Mouse (Mus musculus) ovary, postnatal 36 days (tissue): ENCODE results near the gene Gm27021.

ENCODE experiments used
- DNase-seq: peaks from one replicate; pipeline ENCODE4 v3.0.0; 2022; ENCODE audit warnings: low spot score, mixed read lengths

Gene Gm27021

DNA sequence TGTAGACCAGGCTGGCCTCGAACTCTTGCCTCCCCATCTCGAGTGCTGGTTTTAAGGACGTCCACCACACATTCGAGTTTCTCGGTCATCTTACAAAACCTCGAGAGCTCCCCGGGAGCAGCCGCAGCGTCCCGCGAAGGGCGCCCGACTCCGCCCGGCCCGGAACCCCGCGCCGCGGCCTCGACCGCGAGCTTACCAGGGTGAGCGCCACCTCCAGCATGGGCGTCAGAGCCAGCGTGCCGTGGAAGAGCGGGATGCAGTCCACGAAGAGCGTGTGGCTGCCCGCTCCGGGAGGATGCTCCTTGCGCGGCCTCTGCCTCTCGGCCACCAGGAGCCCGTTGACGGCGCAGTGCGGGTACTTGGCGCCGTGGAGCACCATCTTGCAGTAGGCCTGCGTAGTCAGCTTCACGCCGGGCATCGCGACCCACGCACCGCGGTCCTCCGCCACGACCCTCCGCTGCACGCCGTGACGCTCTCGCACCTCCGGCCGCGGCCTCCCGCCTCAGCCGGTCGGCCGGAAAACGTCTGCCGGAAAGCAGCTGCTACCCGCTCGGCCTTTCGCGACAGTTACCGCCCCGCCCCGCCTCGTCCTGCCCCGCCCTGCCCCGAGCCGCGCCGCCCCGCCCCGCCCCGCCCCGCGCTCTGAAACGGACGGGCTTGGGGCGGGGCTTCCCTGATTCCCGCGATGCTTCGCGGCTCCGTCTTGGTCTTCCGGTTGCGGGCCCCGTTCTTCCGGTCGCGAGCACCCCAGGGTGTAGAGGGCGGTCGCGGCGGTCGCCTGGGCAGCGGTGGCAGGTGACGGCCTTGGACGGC lies at the start of gene Gm27021, which contains the start of gene Cox4i1:
TSS of gene Gm27021 (minus strand) at position 519 of the 813 bp plus-strand sequence.
TSS of gene Cox4i1 (plus strand) at position 662 of the 813 bp plus-strand sequence.
- peak; percentile 92 for DNase-seq

DNA sequence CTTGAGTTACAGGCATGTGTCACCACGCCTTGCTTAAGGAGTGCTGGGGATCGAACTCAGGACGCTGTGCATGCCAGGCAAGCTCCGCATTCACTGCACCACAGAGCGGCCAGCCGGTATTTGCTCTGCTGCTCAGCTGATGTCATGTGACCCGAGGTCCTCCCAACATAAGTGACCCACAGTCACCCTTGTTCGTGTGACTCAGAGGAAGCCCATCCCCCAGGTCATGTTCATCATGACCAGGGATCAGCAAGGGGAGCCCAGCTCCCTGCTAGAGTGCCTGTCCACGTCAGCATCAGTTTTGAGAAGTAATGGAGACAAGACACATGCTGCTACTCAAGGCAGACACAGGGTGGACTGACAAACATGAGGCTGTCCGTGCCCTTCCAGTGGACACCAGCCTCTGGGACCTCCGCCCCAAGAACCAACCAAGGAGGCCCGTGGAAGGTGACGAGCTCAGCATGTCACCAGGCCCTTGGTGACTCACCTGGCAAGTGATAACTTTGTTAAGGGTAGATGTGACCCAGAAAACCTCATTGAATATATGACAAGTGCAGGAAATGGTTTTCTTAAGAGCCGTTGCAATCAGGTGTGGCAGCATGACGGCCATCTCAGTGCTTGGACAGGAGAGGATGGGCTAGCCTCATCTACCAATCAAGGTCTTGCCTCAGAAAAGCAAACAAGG lies 48.3 kb upstream of the Gm27021 start:
- DNase-seq: no peak

DNA sequence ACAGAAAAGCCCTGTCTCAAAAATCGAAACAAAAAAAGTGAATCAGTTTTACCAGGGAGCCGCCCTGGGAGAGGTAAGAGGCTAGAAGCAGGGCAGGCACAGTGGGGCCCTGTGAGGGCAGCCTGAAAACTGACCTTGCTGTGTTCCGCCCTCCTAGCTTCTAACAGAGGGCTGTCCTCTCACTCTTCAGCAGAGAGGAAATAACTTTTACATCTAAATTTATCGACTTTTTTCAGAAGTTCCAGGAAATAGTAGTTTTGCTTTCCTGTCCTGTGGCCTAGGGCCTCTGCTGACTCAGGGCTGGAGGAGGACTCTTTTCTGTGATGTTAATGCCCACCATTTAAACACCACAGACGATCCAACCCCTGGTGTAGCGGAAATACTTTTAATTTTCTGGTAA lies 47.3 kb upstream of the Gm27021 start:
- no peak for DNase-seq

DNA sequence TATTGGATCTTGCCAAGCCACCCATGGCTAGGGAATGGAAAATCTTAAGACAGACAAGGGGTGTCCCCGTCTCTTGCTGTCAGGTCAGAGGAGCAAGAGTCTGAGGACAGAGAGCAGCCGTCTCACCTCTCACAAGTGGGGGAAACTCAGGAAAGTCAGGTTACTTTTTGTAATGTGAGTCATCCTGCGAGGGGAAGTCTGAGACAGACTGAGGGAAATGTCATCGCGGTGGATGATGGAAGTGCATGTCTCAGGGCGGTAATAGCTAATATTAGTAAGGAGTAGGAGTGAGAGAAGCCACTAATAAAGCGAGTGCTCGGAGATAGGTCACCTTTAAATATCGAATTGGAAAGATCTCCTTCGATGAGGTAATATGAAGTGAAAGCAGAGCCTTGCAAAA lies 41.3 kb upstream of the Gm27021 start:
- DNase-seq: no peak

DNA sequence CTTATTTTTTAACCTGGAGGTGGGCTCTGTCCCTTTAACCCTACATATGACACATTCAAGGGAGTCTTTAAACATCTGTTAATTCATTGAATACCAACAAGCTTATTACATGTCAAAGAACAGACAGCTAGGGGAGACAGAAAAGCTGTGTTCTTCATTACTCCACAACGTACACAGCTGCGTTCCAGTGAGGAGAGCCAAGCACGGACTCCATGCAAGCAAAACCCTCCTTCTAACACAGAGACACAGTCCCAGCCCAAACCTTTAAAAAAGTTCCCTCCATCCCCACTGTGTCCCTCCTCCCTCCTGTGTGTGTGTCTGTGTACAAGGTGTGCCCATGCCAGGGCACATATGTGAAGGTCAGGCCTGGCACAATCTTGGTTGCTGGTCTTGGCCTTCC lies 38.3 kb upstream of the Gm27021 start:
- DNase-seq: no peak

DNA sequence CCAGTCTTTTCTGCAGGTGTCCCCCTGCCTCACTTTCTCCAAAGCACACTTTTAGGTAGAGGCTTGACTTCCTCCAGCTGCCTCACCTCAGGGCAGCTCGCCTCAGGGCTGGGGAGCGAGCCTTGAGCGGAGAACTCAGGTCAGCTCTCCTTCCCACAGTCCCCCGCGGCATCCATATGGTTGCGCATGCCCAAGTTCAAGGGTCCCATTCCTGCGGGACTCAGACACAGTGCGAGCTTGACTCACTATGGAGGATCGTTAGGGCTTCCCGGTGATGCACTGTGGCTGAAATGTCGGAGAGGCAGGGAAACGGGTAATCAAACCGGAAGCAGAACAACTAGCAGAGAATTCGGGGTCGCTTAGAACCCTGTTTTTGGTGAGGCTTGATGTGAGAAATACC lies 37.3 kb upstream of the Gm27021 start:
- no peak for DNase-seq

DNA sequence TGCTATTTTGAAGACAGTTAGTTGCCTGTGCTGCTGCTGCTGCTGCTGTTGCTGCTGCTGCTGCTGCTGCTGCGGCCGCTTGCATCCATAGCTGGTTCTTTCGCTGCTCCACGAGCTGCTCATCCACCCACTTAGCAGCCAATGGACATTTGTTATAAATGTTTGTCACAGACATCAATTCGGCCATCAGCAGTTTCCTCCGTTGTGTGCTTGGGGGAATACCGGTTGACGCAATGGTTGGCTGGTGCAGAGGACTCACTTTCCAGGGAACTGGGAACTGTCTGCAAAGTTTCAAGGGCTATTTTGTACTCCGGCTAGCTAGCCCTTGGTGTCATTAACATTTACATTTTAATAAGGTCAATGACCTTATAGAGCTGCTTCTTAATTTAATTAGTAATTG lies 36.3 kb upstream of the Gm27021 start:
- DNase-seq: no peak

DNA sequence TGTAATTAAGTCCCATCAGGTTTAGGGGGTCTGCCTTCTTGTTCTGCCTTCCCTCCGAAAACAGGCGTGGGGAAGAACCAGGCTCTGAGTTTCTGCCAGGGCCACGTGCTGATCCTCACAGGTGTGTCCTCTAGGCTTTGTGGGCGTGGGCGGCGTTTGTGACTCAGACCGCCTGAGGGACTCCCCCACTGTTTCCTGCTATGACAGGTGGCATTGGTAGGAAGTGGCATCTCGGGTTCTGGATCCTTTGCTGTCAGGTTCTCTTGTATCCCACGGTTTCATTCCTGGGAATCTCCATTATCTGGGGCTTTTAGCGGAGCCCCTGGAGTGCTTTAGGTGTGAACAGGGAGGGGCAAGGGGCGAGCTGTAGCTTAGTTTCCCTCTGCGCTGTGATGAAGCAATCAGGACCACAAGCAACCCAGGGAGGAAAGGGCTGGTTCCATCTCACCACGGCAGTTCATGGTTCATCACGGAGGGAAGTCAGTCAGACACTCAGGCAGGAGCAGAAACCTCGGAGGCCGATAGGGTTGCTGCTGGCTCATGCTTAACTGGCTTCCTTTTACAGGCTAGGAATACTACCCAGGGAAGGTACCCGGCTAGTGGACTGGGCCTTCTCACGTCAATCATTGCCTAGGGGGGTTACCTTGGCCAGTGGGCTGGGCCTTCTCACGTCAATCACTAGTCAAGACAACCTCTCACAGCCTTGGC lies 34.0 kb upstream of the Gm27021 start:
- no peak for DNase-seq

DNA sequence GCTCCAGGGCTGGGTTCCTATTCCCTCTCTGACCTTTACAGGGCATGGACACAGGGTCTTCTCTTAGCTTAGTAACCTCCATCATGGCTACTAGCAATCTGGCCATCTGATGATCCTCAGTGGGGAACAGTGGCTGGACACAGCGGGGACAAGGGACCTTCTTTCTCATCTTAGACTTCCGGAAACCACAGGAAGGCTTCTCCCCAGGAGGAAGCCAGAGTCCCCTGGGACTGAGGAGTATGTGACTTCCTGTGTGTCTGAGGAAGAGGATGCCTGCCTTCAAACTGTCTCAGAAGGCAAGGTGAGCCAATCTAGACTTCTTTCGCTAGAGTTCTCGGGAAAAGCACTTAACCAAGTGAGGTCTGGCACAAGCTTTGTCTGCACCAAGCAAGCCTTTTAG lies 32.2 kb upstream of the Gm27021 start:
- no peak for DNase-seq

DNA sequence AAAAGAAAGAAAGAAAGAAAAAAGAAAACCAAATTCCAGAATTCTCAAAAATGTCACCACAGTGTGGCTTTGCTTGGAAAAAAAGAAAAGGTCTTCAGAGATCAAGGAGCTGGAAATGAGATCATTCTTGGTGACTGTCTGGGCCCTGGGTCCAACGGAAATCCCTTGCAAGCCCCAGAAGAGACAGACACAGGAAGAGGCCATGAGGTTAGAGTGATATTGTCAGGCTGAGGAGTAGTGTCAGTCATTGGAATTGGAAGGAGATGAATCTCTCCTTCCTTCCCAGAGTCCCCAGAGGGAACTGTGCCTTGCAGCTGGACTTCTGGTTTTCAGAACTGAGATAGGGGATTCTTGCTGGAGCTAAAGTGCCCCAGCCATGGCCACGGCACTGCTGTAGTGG lies 31.7 kb upstream of the Gm27021 start:
- DNase-seq: no peak

DNA sequence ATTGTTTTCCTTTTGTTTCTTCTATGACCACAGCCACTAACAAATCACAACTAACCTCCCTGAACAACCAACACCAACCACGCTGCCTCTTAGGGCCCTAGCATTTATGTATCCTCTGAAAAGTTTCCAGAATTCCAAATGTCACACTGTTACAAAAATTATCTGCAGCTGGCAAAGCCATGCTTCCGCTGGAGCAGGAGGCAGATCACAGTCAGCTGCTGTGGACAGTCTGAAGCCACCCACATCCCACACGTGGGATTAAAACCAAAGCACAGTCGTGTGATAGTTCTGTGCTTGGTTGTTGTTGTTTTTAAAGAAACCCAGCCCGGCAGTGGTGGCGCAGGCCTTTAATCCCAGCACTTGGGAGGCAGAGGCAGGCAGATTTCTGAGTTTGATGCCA lies 31.2 kb upstream of the Gm27021 start:
- DNase-seq: no peak

DNA sequence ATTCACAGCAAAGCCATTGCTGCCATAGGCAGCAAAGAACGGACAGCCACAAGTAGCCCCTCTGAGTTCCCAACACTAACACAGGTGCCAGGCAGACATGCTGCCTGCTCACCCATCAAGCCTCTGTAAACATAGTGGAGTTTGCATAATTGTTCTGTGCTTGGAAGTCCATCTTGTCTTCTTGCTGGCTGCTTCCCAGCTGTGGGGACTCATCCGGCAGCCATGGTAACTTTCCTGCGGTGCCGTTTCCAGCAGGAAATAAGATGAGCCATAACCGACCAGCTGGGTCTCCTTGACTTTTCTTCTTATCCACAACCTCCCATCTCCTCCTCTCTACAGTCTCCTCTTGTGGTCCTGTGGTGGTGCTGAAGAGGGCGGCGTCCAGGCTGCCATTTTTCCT lies 30.5 kb upstream of the Gm27021 start:
- no peak for DNase-seq

DNA sequence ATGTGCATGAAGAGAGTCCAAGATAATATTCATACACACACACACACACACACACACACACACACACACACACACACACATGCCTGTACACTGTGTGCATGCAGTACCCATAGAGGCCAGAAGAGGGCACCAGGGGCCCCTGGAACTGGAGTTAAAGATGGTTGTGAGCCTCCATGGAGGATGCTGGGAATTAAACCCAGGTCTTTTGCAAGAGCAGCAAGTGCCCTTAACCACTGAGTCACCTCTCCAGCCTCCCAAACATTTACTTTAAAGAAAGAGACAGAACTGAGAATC lies 30.0 kb upstream of the Gm27021 start:
- DNase-seq: no peak

DNA sequence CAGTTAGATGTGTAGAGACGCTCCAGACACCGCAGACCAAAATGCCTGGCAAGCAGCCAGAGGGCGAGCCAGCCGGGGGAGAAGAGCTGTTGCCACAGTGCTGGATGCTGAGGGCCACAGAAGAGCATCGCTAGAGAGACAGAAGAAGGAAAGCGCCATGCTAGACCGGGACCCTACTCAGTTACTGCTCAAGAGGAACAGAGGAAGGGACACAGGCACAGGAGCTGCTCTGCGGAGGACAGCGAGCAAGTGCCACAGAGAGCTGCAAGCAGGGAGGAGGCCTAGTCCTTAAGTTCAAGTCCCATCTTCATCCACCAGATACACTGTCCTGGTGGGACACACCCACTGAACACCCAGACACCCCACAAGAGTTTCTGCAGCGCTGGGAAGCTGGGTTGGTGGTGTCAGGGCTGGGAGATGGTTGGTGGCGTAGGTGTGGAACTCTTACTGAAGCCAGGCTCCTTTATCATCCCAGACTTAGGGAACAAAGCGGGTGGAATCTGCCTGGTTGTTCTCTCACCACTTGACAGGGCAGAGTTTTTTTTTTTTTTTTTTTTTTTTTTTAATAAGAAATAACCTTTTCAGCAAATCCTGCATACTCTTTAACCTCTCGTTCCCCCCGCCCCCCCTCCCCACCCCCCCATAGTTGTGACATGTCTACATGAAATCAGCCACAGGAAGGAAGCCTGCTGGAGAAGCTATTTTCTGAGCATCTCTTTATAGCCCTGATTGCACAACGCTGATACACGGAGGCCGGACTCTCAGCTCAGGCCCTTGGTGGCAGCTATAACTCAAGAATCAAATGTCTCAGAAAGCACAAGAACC lies 29.5 kb upstream of the Gm27021 start:
- peak; percentile 56 for DNase-seq

DNA sequence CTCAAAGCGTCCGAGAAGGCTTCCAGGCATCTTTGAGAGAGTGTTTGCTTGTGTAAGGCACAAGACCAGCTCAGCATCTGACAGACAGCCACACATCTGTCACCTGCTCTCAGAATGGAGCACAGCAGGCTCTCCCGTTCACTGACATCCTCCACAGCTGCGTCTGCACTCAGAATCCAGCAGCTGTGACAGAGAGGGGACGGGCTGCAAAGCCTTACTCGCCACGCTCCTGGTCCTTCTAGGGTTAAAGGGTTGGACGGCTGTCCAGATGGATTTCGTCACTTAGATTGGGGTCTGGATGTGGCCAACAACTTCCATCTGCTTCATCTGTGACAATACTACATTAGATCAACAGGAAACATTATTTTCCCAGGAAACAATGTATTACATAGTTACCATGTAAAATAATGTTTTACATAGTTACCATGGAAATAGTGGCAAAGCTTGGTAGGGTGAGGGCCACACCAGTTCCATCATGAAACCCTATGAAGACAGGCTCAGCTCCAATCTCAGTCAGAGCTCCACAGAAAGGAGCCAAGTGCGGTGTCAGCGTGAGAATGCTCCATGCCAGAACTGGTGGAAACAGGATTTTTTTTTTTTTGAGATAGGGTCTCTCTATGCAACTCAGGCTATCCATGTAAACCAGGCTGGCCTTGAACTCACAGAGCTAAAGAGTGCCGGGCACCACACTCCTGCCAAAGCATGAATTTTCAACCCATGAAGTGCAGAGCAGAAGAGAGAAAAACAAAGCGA lies 28.7 kb upstream of the Gm27021 start:
- DNase-seq: no peak

DNA sequence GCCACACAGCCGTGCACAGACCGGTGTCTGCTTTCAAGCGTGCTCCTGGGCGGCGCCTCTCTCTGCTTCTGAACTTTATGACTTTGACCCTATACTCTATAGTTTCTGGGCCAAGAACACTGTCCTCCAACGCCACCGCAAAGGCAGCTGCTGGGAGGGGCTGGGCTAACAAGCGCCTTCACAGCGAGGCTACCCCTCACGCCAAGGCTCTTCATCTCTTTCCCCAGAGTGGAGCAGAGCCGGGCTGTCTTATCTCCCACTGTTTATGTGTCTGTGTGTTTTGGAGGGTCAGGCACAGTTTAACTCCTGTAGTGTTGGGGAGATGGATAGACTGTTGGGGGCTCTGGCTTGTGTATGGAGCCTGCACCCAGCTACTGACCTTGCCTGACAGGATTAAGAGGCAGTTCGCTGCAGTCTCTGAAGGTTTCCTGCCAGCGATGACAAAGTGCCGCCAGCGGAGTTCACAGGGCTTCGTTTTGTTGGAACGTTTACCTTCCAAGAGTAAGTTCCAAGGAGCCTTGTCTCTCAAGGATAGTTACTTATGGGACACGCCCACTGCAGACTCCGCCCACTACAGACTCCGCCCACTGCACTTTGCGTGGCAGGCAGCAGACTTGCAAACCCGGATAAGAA lies 26.1 kb upstream of the Gm27021 start:
- DNase-seq: peak; percentile 52

DNA sequence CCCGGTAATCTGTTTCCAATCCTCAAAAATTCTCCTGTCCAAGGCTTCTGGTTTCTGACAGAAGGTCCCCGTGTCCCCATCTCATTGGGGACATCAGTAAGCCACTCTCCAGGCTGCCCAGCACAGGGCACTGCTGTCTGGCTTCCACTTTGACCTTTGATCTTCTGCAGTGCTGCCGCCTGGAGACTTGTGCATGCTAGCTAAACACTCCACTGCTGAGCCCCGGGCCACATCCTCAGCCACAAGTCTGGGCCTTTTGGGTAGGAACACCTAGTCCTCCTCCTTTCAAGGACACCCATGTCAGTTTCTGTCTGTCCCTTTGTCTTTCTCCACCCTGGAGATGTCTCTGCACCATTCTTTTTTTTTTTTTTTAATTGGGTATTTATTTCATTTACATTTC lies 25.1 kb upstream of the Gm27021 start:
- no peak for DNase-seq

DNA sequence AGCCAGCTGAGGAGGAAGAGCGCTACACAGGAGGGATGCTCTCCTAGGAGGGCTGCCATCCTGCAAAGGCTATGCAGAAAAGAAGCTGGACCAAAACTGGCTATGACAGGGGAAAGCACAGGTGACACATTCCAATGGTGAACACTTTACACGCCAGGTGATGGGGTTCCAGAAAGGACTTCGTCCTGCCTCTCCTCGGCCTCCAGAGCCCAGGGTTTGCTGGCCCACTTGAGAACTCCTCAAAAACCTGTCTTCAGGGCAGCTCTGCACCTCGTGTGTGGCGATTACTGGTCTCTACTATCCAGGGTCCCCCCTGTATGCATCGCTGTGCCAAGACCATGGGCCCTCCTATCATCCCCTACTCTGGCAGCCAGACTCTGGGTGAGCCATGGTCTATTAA lies 20.6 kb upstream of the Gm27021 start:
- no peak for DNase-seq

DNA sequence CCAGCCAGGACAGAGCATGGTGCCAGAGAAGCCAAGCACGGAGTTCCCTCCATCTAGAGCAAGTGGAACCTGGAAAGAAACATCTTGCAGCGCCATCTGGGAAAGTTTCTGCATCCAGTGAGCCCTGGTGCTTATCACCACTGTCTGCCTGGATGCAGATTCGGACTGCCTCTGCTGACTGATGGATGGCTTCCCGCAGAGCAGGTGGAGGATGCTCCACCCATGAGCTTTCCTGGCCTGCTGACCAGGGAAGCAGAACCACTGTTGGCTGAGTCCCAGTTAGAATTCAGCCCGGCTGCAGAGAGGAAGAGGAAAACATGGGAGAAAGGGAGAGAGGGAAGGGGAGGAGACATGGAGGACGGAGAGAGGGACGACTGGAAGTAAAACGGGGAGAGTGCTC lies 19.9 kb upstream of the Gm27021 start:
- no peak for DNase-seq

DNA sequence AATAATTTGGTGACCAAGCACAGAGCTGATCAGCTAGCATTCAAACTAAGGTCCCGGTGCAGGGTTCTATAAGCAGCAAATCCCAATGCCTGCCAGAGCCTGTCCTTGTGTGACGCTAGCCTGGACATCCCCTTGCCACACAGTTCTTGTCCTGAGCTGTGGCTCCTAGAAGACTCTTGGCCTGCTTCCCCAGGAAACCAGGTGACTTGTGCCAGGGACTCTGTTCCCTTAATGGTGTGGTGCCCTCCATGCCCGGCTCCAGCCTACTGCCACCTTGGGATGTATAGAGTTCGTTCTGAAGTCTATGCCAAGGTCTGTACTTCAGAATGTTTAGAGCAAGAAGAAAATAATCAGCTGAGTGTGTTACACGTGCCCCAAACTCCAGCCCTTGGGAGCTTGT lies 18.7 kb upstream of the Gm27021 start:
- DNase-seq: no peak

DNA sequence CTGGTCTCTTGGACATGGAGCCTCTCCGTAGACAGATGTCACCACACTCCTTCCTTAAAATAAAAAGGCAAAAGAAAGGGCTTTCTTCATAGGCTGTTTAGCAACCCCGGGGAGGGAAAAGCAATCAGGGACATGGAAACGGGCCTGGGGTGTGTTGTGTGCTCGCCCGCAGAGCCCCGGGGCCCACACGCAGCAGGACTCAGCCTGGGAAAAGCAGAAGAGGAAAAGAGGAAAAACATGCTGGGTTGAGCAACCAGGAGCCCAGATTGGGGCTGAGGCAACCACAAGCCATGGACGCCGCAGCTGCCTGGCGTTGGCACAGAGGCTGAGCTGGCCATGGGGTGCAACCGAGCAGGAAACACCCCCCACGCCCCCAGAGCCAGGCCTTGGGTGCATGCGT lies 18.2 kb upstream of the Gm27021 start:
- no peak for DNase-seq
